Mouse (Mus musculus): ENCODE data around the gene Mgst2.

The Mgst2 gene

GRCm38 (mm10) chr3:51660060-51660459 lies at the start of gene Mgst2:
TSS of gene Mgst2 (plus strand) at chr3:51660360.
- DNase-seq (ENCODE audit: low spot score) = no peak

DNA sequence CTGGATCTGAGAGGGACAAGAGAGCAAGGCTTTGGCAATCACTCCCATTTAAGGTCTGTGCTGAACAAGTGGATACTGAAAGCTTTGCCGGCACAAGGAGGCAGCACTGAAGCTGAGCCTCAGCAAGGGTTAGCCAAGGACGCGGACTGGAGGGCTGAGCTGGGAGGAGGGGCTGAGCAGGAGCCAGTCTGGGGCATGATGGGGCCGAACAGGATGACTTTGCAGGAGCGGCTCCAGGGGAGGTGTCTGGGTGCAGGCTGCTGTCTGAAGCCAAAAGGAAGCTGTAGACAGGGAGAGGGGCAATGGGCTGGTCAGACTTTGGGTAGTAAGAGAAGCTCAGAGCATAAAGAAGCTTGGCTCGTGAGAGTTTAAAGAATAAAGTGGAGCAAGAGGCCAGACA lies 48.2 kb upstream of the Mgst2 start:
- peak; percentile 84 for DNase-seq (ENCODE audit: low spot score)

DNA sequence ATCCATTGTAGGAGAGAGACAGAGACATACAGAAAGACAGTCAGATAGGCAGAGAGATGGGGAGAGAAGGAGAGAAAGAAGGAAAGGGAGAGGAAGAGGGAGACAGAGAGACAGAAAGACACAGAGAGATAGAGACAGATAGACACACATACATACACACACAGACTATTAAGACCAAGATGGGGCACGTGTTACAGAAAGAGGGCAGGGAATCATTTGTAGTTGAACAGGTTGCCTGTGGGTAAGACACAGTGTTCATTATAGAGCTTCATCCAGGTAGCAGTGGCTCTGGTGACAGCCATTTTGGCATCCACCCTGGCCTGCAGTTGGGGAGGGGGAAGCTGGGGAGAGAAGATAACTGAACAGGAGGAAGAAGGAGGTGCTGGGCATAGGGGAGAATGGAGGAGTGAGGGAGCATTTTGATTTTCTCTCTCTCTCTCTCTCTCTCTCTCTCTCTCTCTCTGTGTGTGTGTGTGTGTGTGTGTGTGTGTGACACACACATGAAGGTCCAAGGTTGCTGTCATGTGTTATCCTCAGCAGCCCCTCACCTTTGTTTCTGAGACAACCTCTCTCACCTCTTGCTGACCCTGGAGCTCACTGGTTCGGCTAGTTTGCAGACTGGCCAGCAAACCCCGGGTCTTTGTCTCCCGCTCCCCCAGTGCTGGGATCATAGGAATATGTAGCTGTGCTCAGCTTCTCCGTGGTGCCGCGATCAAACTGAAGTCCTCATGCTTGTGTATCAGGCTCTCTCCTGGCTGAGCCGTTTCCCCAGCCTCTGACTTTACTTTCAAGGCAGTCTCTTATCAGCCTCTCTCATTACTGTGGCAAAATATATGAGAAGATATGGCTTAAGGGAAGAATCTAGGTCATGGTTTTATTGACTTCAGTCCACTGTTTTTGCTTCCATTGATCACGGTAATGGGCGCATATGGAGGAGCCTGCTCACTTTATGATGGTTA lies 47.5 kb upstream of the Mgst2 start:
- DNase-seq (ENCODE audit: low spot score) = no peak

DNA sequence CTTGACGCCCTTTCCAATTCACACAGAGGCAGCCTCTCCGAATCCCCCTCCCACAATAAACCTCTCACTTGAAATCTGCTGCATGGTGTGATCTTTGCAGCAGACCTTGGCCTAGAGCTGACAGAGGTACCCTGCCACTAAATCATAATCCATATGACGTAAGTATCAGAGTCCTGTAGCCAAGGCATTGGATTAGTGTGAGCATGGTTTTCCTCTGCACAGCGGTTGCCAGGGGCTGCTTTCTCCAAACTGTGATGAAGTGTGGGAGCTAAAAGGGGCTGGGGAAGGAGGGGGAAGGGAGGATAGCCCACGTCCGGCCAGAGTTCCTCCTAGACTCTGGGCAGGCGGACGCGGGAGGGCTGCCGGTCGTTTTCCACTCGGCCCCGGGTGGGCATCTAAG lies 45.9 kb upstream of the Mgst2 start:
- DNase-seq (ENCODE audit: low spot score) = no peak

DNA sequence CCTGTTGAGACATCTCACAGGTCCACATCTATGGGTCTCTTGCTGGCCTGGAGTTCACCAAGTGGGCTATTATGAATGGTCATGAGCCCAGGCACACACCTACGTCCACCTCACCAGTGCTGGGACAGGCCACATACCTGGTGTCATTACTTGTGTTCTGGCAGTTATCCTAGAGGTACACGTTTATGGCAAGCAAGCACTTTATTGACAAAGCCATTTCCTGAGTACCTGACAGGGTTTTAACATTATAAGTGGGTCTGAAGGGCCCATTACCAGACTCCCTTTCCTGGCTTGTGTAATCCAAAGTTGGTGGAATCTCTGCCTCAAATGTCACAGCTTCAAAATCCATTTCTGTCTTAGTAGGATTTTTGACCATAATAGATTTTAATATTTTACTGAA lies 36.2 kb upstream of the Mgst2 start:
- no peak for DNase-seq (ENCODE audit: low spot score)

DNA sequence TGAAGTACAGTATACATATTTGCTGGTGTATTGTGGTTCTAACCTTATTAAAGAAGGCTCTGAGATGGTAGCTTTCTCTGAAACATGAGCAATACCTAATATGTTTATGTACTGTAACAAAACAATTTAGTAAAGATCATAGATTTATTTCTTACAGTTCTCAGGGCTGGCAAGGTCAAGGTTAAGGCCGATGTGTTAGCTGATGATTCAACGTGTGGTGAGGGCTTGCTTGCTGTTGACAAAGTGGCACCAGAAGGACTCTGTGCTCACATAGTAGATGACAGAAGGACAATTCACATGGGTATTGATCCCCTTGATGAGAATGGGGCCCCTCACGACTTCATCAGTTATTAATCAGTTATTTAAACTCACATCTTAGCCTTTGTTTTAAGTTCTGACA lies 32.4 kb upstream of the Mgst2 start:
- DNase-seq (ENCODE audit: low spot score) = no peak

- no peak for DNase-seq (ENCODE audit: low spot score)
Observed at GRCm38 (mm10) chr3:51628977-51629376, 31.2 kb upstream of the Mgst2 start.

DNA sequence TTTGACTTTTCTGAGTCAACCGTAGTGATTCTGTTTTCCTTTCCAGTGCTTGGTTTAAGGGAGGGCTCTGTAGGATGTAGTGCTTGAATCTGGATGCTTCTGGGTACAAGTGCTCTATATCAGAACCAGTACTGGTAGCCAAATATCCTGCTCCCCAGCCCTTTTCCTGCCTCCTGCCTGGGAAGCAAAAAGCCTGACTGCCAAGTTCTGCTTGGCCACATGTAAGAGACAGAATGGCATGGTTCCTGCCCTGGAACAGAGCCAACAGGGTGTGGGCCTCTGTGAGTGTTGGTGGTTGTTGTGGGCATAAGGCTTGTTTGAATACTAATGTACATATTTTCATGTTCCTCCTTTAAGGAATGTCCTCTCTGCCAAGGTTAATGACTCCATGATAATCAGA lies 29.4 kb upstream of the Mgst2 start:
- no peak for DNase-seq (ENCODE audit: low spot score)

DNA sequence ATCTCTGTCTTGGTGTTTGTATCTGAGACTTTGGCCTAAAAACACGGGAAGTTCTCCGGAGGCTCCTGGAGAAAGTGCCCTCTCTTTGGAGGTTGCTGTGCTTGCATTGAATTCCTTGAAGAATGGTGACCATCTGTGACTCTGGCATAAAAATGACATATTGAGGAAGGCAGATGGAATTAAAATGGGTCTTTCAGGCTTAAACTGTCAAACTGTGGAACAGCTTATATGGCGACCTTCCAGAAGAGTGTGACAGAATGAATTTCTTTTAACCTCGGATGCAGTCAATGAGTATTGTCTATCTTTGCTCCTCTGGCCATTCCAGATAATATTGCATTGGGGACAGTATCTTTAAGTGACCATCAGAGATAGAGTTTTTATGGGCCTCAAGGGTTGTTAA lies 28.2 kb upstream of the Mgst2 start:
- no peak for DNase-seq (ENCODE audit: low spot score)

DNA sequence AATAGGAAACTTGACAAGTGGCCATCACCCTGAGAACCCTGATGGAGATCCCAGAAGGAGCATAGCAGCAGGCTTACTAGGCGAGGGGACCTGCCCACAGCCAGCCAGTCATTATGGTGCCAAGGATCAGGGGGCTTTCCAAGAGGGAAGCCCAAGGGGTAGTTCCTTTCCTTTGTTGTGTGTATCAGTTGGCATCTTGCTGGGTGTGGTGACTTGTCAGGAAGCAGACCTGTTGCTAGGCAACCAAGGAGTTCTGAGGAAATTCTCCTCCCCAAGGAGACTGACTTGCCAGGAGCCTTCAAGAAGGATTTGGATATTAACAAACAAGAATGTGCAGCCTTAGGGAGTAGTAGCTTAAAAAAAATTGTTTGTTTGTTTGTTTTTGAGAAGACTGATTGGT lies 25.7 kb upstream of the Mgst2 start:
- DNase-seq (ENCODE audit: low spot score) = peak; percentile 27

DNA sequence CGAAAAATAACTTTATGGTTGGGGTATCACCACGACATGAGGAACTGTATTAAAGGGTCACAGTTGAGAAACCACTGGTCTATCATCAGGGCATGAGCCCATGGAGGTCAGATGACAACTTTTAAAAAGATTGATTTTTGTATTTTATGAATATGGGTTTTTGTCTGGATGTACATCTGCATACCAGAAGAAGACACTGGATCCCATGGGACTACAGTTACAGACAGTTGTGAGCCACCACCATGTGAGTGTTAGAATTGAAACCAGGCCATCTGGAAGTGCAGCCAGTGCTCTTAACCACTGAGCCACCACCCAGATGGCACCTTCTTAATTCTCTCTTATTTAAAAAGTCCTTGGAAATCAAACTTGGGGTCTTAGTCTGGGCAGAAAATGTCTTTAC lies 24.2 kb upstream of the Mgst2 start:
- DNase-seq (ENCODE audit: low spot score) = no peak

DNA sequence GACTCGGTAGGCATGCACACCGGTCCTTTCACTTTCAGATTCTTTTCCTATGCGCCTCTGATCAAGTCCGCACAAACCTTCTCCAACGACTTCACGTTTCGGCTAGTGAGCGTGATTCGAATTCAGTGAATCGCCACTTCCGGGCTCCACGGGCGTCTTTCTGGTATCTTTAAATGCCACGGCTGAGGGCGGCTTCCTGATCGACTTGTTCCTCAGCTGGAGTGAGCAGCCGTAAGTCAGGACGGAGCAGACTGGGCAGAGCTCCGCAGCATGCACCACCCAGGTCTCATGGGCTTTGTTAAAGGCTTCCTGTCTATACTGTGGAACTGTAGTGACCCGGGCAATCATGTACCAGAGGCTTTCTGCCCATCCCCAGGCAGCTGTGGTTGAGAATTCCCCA lies 23.5 kb upstream of the Mgst2 start:
- no peak for DNase-seq (ENCODE audit: low spot score)

DNA sequence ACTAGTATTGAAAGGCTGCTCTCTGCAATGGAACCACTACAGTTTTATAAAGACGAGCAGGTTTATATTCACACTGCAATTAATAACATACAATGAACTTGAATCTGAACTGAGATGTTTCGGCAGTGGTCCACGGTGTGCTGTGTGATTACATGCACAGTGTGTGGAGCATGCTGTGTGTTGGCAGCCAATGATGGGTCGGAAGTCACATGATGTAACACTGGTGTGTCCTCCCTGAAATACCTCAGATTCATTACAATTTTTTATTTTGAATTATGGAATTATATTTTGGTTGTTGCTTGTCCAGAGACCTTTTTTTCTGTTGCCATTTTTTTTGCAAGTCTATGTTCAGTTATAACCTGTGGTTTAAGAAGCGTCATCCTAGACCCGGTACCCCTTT lies 22.8 kb upstream of the Mgst2 start:
- DNase-seq (ENCODE audit: low spot score) = no peak

DNA sequence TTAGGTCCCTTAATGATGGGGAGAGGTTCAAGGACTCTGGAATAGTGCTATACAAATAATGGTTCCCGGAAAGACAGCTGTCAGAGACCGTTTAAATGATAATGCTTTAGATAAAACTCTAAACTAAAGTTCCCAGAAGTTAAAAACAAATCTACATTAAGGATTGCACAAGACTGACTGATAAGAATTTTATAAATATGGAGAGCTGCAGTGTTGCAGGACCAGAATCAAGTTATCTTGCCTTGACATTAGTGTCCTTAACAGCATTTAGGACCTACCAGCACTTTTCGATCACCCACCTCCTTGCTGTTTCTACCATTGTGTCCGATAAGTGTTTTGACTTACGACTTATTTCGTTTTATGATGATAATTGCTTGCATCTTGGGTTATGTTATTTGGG lies 21.9 kb upstream of the Mgst2 start:
- no peak for DNase-seq (ENCODE audit: low spot score)

DNA sequence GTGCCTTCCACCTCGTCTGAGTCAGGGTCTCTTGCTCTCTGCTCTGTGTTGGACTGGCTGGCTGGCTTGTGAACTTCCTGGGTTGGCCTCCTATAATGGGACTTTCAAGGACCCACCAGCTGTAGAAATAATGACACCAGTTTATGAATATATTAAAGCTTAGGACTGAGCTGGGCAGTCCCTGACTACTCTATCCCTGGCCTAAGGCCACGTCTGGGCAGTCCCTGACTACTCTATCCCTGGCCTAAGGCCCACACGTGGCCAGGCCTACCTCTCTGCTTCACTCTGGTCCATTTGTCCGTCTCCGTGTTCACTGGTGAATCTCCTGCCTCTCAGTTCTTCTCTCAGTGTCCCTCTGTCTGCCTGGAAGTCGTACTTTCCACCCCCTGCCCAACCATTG lies 14.7 kb upstream of the Mgst2 start:
- no peak for DNase-seq (ENCODE audit: low spot score)

DNA sequence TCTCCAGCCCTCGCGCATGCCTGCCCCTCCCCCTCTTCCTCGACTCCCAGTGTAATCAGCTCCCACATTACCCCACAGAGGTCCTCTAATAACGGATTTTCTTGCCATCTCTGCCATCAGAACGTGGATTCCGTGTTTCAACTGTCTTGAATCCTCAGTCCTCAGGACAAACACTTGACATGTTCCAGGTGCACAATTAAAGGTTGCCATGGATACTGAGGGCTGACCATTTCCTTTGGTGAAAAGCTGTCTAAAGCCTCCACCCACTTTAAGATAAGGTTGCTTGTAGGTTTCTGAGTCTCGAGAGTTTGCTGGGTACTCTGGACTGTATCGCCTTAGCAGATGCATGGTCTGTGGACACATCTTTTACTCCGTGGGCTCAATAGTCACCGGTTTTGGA lies 13.9 kb upstream of the Mgst2 start:
- peak; percentile 39 for DNase-seq (ENCODE audit: low spot score)

GRCm38 (mm10) chr3:51647356-51647755 lies 12.8 kb upstream of the Mgst2 start:
- no peak for DNase-seq (ENCODE audit: low spot score)

DNA sequence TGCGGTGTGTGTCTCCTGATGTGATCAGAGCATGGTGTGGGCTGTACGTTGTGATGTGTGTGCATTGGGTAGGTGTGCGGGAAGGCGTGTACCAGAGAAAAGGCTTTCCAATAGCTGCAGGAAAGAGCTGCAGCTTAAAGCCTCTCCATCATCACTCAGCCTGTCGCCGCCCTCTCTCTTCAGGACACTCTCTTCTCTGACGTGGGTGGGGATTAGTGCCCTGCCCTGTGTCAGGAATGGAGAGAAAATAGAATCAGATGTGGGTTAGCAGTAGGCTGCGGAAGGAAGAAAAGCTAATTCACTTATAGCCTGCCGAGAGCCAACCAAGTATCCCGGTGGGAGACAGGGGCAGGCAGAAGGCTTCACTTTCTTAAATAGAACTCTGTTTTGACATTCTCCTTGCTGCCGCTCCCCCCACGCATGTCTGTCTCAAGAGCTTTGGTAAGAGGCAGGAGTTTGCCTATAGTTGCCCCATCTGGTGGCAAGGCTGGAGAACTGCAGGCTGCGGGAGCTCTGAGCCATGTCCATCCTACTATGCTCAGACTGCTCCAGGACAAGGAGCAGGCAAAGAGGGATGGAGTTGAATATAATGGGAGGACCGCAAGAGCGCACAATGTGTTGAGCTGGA lies 12.0 kb upstream of the Mgst2 start:
- peak; percentile 88 for DNase-seq (ENCODE audit: low spot score)

DNA sequence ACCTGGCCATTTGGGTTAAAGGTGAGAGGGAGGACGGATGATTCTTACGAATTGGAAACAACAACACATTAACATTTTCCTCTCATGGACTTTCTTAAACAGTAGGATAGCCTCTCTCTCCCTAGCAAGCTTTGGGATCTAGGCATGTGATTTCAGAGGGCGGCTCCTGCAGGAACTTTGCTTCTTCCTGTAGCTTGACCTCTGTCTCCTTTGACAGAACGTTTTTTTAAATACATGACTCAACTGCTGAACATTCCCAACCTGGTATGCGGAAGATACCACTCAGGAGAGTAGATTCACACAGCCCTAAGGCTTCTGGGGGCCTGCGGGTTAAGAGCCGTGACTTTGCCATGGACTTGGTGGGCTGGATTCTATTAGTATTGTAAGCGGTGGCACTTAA lies 10.7 kb upstream of the Mgst2 start:
- no peak for DNase-seq (ENCODE audit: low spot score)

- no peak for DNase-seq (ENCODE audit: low spot score)
Observed at GRCm38 (mm10) chr3:51649986-51650385, 10.2 kb upstream of the Mgst2 start.

DNA sequence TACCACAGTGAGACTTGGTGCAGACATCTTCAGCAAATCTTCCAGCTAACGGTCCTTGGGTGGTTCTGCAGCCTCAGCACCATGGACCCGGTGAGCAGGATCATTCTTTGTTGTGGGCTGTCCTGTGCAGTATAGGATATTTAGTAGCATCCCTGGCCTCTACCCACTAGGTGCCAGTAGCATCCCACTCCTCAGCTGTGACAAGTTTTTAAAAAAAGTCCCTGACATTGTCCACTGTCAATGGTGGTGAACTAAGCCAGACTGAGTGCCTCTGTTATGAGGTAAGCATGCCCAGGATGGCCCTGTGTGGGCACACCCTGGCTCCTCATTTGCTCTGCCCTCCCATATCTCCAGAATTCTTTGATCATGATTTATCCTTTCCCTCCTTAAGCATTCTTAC lies 9.0 kb upstream of the Mgst2 start:
- no peak for DNase-seq (ENCODE audit: low spot score)

GRCm38 (mm10) chr3:51652292-51652691 lies 7.9 kb upstream of the Mgst2 start:
- DNase-seq (ENCODE audit: low spot score) = peak; percentile 94

DNA sequence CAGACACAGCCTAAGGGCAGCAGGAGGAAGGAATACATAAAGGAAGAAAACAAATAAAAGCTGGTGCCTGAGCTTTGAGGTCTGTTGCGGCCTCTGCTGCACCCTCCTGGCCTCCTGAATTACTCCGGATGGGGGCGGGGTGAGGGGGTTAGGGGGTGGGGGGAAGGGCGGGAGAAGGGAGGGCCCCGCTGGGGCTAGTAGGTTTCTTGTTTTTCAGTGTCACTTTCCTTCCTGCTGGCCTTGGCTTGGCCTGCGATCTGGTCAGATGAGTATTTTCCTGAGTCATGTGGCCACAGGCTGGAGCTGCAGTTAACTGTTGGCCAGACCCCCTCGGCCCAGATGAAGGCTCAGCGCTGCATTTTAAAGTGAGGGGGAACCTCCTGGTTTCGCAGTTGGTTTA lies 7.5 kb upstream of the Mgst2 start:
- DNase-seq (ENCODE audit: low spot score) = peak; percentile 81
